Mouse (Mus musculus): Measurements from ENCODE around the gene Ccdc8.

Gene Ccdc8

DNA sequence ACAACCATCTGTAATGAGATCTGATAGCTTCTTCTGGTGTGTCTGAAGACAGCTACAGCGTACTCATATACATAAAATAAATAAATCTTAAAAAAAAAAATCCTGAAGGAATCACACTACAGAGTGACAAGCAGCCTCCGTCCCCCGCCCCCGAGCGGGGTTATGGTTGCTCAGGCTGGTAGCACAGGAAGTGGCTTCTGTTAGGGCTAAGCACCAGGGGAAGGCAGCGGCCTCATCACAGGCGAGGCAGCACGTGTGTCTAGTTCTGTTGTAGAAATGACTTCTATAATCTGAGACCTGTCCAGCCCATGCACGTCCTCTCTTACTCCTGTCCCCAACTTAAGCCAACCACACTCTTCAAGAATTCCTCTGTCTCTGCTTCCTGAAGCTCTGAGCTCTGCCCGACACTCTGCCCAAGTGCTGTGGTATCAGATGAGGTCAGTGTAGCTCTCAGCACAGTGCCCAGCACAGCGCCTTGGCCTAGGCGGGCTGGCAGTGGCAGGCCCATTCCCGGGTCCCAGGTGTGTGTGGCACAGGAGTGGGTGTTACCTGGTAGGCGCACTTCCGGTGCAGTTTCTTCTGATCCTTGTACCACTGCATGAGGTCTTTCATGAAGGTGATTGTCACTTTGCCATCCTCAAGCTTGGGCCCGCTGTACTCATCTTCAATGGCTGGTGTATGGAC is 17.0 kb downstream of the Ccdc8 start:
- no peak for DNase-seq (ENCODE audit: low spot score in 2 of 2)

DNA sequence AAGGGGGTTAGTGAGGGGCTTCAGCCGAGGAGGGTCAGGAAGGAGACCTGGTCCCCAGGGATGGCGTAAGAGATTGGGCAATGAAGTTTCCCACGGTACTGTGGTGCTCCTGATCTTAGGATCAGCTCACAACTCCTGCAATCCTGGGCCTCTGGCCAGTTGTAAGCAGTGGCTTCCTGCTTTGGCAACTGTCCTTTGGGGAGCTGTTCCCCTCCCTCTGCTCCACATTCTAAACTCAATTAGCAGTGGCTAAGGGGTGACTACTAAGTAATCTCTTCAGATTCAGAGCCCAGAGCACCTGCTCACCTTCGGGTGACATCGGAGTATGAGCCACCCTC is 17.5 kb downstream of the Ccdc8 start:
- no peak for DNase-seq (ENCODE audit: low spot score in 2 of 2)

DNA sequence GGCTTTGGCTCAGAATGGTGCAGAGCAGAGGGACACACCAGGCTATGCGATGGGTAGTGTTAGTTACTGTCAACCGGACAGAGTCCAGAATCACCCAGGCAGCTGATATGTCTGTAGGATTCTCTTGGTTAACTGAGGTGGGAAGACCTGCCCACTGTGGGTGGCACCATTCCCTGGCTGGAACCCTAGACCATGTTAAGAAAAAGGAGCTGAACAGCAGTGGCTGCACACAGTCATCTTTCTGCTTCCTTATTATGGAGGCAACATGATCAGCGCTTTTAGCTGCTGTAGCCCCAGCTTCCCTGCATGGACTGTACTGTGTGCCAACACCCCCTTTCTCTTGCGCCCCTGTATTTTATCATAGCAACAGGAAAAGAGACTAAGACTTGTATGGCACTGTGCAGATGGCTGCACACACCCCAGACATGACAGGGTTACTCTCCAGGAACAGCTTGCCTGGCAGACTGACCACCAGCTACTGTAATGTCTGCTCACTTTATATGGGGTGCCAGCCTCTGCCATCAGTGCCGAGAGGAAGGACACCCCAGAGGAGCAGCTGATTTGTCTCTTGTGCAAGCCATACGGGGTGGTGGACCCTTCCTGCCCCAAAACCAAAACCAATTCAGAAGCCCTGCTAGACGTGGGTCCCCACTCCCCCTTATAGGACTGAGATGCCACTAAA is 19.5 kb downstream of the Ccdc8 start:
- DNase-seq (ENCODE audit: low spot score in 2 of 2), result no peak

DNA sequence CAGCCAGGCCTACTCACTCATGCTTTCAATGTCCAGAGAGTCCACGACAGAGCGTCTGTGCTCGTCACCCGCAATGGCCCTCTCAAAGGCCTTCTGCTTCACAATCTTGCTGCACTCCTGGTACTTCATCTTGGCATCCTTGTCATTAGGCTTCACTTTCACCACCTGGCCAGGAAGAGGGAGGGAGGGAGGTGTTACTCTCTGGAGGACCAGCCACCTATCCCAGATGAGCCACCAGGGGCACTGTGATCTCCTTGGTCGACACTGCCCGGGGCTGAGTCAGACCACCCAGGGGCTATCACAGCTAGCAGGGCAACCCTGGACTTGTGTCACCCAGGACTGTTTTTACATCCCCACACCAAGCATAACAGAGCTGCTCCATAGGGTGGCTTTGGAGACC is 22.9 kb downstream of the Ccdc8 start:
- DNase-seq (ENCODE audit: low spot score in 2 of 2), result no peak

DNA sequence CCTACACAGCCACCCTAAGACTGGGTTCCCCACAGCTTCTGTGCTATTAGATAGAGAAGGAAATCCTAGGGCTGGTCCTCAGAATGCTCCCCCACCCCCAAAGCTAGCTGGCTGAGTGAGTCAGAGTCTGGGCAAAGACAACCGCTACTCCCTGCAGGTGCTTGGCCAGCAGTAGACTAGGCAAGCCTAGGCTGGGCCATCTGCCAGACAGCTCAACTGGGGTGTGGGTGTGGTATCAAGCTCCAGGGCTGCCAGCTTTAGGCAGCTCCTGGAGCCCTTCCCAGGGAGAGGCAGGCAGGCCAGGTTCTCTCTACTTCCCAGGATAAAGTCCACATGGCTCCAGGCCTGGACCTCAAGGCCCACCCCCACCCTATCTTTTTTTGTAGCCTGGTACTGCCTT is 24.5 kb downstream of the Ccdc8 start:
- peak; percentile 82 to 87 for DNase-seq (ENCODE audit: low spot score in 2 of 2)

DNA sequence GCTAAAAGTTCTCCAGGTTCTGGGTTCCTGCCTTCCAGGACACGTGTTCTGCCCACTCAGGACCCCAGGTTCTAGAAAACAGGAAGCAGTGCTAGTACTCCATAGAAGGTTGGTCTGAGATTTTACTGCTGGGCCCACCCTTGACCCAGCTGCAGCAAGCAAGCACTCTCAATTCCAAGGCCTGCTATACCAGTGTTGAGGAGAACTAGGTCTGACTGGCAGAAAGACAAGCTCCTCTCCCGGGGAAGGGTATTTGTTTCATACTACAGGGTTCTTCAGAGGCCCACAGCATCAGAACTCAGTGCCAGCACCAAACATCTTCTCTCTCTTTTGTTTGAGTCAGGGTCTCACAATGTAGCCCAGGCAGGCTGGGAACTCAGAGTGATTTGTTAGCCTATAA is 25.4 kb downstream of the Ccdc8 start:
- no peak for DNase-seq (ENCODE audit: low spot score in 2 of 2)

DNA sequence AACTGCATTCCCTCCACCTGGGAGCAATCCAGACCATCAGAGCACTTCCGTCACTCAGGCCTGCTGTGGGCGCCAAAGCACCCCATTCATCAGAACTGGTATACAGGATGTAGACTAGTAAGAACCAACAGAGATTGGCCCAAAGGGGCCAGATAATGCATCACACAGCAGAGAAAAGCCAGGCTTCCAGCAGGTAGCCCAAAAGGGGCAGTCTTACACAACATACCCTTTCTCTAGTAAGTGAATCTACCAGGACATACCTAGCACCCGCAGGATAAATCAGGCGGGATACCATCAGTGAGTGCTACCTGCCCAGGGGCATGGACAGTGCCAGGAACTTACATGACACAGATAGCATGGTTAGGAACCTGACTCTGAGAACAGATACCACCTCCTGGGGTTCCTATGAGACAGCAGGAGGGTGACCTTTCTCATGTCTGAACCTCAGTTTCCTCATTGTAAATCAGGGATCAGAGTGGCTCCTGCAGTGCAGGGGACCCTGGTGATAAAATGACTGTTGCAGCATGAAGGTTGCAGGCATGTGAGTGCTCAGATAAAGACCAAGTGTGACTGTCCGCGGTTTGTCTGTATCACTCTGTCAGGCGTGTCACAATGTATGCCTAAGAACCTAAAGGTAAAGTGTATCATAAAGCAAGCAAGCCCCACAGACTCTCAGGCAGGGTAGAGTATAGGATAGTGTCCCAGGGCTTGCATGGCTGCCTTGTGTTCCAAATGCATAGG is 27.1 kb downstream of the Ccdc8 start:
- no peak for DNase-seq (ENCODE audit: low spot score in 2 of 2)

DNA sequence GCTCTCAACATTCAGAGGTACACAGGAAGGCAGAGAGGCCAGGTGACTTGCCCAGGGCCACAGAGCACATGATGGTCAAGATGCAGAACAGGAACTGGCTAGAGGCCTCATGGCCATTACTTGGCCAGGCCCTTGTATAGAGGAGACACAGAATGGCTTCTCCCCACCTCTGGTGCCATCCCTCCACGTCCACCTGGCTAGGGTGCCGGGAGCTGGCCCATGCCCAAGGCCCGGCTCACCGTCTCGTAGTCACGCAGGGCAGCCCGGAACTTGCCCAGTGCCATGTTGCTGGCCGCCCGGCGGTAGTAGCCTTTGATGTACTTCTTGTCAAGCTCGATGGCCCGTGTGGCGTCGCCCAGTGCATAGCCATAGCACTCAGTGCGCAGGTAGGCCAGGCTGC is 29.7 kb downstream of the Ccdc8 start:
- DNase-seq (ENCODE audit: low spot score in 2 of 2), result no peak

DNA sequence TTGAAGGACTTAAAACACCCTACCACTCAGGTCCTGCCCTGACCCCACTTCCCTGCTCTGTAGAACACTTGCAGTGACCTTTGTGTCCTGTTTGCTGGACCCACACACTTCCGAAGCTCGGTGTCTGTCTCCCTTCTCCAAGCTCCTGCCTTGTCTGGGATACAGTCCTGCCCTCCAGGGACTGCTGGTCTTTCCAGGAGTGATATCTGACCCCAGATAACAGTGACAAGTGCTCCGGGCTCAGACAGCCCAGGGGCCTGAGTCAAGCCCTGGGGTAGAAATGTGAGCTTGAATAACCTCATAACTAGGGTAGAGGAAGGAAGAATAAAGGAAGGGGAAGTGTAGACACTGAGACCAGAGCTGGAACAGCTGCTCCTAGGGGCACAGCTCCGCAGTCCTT is 31.2 kb downstream of the Ccdc8 start:
- no peak for DNase-seq (ENCODE audit: low spot score in 2 of 2)

DNA sequence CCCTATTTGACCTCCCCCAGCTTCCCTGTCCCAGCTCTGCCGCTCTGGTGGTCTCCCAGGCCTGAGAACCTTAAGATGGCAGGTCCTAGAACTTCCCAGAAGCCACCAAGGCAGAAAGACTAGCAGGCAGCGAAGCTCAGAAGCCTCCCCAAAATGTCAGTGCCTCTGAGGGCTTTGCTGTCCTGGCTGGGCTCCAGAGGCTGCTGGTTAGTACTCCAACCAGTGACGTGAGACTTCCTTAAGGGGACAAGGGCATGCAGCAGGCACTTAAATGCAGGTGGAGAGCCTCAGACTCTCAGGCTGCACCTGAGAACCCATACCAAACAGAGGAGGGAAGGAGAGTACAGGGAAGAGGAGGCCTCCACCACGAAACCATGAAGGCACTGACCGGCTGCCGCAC is 31.6 kb downstream of the Ccdc8 start:
- DNase-seq (ENCODE audit: low spot score in 2 of 2), result no peak

DNA sequence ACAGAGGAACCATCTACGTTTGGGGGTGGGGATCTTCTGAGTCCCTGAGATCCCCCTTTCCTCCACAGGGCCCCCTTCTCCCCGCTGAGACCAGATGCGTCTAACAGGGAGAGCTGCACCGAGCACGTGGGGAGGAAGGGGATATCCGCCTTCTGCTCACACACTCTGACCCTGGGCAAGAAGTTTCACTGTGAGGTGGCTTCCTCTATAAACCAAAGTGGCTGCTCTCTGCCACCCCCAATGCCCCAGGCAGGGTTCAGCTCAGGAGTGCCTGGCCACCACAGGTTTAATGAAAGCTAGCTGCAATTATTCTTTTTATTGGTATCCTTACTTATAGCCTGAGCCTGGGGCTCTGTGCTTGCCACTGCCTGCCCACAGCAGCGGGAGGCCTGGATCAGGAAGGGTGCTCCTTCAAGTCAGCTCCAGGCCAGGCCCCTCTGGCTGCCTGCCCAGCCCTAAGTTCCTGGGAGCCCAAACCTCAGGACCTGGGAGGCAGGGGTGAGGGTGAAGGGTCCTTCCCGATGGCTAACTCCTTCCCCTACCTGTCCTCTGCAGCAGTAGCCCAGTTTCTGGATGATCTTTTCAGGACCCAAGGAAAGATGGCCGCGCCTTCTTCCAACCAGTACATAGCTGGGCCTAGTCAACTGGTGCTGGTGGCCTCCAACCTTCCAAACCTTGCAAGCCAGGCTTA is 32.5 kb downstream of the Ccdc8 start:
- no peak for DNase-seq (ENCODE audit: low spot score in 2 of 2)

DNA sequence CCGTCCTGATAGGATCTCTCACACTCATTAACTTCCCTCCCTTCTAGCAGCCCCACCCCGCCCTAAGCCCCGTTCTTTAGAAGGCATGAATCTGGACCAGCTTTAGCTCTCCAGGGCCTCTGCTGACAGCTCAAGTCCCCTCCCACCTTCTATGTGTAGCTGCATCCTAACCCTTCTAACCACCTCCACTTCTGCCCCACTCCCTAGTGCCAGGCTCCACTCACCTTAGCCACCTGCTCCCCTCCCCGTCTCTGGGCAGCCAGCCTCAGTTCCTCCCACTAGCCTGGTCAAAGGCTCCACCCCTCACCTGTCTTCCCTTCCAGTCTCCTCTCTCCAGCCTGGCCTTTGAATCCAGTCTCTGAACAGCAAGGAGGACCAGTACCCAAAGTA is 33.0 kb downstream of the Ccdc8 start:
- DNase-seq (ENCODE audit: low spot score in 2 of 2), result no peak

DNA sequence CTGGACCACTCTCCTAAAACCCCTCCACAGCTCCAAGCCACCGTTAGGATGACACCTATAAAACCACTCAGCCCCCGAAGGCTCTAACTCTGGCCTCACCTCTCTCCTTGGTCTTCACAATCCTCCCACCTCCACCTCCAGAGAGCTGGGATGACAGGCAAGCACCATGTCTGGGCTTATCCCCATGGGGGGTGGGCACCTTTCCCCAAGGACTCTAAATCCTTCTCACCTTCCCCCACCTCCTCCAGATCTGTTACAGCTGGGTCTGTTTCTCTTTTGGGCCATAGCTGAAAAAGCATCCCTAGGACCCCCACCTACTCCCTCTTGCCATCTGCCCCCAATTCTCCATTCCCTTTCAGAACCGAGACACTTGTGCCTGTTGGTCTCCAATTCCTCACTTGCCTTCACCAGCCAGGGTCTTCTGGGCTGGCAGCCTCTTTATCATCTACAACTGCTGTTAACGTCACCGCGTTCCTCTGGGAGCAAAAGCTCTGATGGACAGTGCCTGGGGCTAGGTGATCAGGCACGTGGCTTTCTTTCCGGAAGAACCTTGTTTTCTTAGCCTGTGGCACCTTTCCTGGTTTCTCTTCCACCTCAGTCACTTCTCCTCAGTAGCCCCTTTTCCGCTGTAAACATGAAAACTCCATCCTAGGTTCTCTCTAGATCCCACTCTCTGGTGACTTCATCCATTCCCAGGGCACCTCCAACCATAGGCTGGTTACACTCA is 33.6 kb downstream of the Ccdc8 start:
- DNase-seq (ENCODE audit: low spot score in 2 of 2), result no peak

DNA sequence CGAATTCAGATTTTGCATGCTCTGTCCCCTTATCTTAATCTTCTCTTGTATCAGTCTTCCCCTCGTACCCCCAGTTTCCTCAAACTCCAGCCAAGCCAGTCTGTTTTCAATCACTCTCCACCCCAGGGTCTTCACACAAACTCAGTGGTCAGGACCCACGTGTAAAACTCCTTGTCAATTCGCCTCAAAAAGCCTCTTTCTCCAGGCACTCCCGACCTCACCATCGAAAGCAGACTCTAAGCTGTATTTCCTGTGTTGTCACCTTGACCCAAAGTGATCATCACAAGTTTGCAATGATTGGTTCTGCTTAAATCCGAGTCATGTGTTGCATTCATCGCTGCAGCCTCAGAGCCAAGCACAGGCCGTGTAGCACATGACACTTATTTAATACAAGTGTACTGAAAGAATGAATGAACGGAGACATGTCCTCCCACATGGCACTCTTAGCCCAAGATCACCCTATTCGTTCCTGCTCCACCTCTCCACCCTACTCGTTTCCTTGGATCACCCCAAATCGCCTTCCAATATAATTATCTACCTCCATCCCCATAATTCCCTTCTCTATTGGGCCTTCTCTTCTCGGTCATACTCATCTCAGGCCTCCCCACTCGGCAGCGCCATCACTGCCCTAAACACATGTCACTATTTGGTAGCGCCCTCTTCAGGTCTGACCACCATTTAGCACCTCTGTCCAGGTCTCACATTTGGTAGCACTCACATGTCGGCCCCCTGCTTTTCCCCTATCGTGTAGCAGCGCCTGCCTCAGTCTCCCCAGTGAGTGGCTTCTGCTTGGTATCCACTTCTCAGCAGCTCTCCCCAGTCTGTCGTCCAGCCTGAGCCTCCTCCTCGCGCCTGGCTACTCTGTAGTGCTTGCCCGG is 34.4 kb downstream of the Ccdc8 start:
- DNase-seq (ENCODE audit: low spot score in 2 of 2), result no peak

DNA sequence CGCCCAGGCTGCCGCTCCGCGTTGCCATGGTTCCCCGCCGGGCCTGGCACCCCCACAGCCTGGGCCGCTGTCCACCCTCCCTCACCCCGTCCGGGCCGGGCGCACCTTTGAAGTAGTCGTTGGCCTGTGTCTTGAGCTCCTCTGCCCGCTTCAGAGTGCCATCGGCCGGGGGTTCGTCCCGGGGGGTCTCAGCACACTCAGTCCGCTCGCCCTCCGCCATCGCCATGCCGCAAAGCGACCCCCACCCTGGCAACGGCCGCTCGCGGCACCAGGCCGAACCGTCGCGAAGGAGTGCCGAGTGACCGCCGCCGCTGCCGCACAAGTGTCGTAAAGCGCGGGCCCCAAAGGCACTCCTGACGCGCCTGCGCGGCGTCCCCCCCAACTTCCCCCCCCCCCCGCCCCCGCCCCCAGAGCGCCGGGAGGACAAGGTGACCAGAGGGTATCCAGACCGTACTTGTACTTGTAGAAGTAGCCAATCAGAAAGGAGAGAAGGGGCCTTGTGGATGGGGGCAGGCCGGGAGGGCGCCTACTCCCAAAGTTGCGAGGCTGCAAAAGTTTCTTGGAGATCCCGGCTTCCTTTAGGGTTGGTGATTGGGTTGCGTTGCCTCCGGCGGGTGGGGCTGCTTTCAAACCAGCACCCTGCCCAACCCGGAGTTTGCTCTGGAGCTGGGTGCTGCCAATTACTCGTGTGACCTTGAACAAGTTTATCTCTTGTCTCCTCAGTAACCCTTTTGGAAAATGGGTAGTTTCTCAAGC is 35.3 kb downstream of the Ccdc8 start, which contains the start of gene Ppp5c:
Ppp5c (minus strand) TSS at position 337 of the 756 bp plus-strand sequence.
- DNase-seq (ENCODE audit: low spot score in 2 of 2), result peak; percentile 91 to 94

DNA sequence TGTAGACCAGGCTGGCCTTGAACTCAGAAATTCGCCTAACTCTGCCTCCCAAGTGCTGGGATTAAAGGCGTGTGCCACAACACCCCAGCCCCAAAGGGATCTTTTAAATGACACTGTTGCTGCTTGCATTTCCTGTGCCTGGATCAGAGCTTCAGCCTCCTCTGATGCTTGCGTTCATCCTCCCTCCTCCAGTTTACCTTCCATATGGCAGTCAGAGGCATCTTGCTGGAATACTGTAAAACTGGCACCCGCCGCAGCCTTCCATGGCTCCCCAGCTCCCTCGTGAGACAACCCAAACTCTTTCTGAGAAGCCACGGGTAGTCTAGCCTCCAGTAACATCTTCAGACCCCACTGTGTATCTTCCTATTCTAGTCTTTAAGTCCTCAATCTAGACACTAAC is 36.4 kb downstream of the Ccdc8 start:
- DNase-seq (ENCODE audit: low spot score in 2 of 2), result no peak

DNA sequence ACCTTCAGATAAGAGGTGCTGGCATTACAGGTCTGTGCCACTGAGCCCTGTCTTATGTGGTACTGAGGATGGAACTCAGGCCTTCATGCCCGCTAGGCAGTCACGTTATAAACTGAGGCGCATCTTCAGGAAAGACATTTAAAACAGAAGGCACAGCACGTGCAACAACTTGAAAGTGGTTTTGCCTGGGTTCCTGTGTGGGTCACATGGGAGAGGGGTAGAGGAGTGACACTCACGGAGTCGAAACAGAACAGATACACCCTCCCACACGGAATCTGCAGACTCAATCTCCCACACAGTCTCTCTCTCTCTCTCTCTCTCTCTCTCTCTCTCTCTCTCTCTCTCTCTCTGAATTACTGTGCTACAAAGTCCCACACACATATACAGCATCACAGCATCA is 37.7 kb downstream of the Ccdc8 start:
- no peak for DNase-seq (ENCODE audit: low spot score in 2 of 2)

DNA sequence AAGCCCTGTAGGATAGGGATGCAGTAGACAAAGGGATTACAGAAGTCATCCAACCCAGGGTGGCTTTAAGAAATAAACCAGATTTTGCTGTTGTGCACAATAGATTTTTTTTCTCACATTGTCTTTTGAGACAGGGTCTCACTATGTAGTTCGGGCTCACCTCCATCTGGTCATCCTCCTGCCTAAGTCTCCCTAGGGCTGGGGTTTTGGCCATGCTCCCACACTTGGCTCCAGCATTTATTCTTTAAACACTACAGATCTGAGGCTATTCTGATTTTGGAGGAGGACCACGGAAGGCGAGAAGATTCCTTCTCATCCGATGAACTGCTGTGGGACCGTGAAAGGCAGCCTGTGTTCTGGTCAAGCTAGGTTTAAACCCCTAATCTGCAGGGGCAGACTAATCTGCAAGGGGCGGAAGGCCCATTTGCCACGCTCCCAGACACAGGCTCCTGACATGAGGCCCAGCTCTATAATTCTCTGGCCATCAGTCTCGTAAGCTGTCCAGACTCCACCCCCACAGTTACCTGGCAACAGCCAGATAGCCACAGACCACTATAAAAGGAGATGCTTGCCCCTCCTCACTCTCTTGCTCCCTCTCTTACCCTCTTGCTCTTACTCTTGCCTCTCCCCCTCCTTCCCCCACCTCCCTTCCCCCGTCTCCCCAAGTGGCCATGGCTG is 45.6 kb downstream of the Ccdc8 start:
- DNase-seq (ENCODE audit: low spot score in 2 of 2), result no peak

DNA sequence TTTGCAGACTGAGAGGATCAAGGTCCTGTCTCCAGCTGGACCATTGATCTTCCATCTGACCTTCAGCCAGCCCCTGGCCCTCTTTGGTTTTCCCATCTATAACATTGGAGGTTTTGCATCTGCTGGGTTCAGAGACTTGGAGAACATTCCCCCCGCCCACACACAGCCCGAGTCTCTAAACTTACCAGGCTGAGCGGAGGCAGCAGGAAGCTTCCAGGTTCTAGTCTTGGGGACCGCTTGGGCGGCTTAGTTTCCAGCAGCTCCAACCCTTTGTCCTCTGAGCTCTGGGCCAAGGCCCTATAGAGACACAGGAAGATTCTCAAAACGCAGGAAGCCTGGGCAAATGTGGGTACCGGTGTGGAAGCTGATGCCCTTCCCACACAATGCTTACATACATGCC is 46.9 kb downstream of the Ccdc8 start:
- no peak for DNase-seq (ENCODE audit: low spot score in 2 of 2)

DNA sequence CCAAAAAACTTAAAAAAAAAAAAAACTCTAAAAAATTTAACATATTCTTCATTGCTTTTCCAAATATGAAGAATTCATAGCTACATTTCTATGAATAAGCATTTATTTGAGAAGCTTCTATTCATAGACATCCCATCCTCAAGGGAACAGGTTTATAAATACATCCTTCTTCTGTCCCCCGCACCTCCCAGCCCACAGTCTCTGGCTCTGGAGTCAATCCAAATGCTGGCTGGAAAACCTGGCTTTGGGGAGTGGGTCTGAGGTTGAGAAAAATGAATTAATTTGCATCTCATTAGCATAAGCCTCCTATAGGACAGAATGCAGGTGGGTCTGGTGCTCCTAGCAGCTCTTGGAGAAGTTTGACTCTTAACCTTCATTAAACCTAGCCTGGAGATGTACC is 53.2 kb downstream of the Ccdc8 start:
- DNase-seq (ENCODE audit: low spot score in 2 of 2), result no peak

Data from urinary bladder, postnatal 4 days (tissue).